Mouse (Mus musculus) myocyte (in vitro differentiated cells): Measurements from ENCODE around the gene Tent4b.

Source experiments
- MAX ChIP-seq: IDR thresholded peaks from one replicate; pipeline ENCODE4 v1.6.1; 2011; ENCODE audit warnings: low read depth, mild to moderate bottlenecking, control low read depth
- MYOD1 ChIP-seq, 3 experiments: IDR thresholded peaks; one replicate each; pipeline ENCODE4 v1.6.1; 2011; ENCODE audit warnings: control low read depth in 2 of 3, low read depth in 2 of 3, mild to moderate bottlenecking in 2 of 3, moderate library complexity in 1 of 3; ENCODE audit not compliant: insufficient read length in 2 of 3, control insufficient read depth in 1 of 3
- POLR2A ChIP-seq: IDR thresholded peaks from one replicate; pipeline ENCODE4 v1.6.1; 2011; ENCODE audit warnings: low read depth, mild to moderate bottlenecking, control low read depth, moderate library complexity; ENCODE audit not compliant: insufficient read length
- POLR2AphosphoS2 ChIP-seq: IDR thresholded peaks from one replicate; pipeline ENCODE4 v1.6.1; 2011; ENCODE audit warnings: low read depth, control low read depth; ENCODE audit not compliant: insufficient read length
- SRF ChIP-seq: IDR thresholded peaks from one replicate; pipeline ENCODE4 v1.6.1; 2011; ENCODE audit warnings: low read depth; ENCODE audit not compliant: control insufficient read depth, insufficient read length
- TCF12 ChIP-seq: IDR thresholded peaks from one replicate; pipeline ENCODE4 v1.6.1; 2011; ENCODE audit warnings: mild to moderate bottlenecking, control low read depth; ENCODE audit not compliant: poor library complexity, insufficient read depth, severe bottlenecking
- USF1 ChIP-seq: IDR thresholded peaks from one replicate; pipeline ENCODE4 v1.6.1; 2011; ENCODE audit warnings: low read depth, mild to moderate bottlenecking, control low read depth, moderate library complexity

DNA sequence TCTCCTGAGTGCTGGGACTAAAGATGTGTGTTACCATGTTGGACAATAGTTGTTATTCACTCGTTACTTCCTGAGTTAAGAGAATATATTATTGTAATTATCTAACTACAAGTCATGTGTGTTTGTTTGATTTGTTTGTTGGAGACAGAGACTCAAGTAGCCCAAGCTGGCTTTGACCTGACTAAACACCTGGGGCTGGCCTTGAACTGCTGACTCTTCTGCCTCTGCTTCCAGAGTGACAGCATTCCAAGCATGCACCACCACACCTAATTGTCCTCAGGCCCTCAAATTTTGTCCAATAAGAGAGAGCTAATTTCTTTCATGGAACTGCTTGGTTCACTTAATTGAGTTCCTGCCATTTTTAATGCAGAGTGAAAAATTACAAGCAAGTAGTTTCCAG lies 14.1 kb upstream of the Tent4b start:
- TF ChIP-seq MAX (no peak), POLR2AphosphoS2 (no peak), POLR2A (no peak), TCF12 (no peak), USF1 (no peak), SRF (no peak), MYOD1 (IDR thresholded peaks at IDR 0.05; ENCODE audit: control insufficient read depth in 1 of 3, insufficient read length in 2 of 3, low read depth in 2 of 3) (no peak)
